Mouse (Mus musculus) left cerebral cortex, adult 2 months (tissue): ENCODE data around the gene Pycr2. TPM values are rescaled to one million over a fixed set of nuclear protein-coding genes. Genes with fewer than 3 reads are reported as not detected.

Experiments
- DNase-seq, 2 experiments: peaks; one replicate each; pipeline ENCODE4 v3.0.0; 2021 to 2022; ENCODE audit warnings: low spot score in 2 of 2, mixed read lengths in 1 of 2; ENCODE audit errors: extremely low spot score in 1 of 2
- H3K27ac ChIP-seq: fragments of 200-600 bp; 2 replicates; pipeline ENCODE4 v1.8.1; 2022
- H3K4me3 ChIP-seq: fragments of 200-600 bp; 2 replicates; pipeline ENCODE4 v1.8.1; 2022
- CTCF ChIP-seq: fragments of 200-600 bp; IDR thresholded peaks from 2 replicates; pipeline ENCODE4 v1.8.1; 2022; ENCODE audit warnings: antibody characterized with exemption, mild to moderate bottlenecking, moderate library complexity
- intact Hi-C: fragments of 180-260 bp; cut with DNase I; formaldehyde crosslinking; loops from one replicate; pipeline ENCODE4 v1.15.1; 2025
- total RNA-seq, 2 experiments: library from RNA; stranded (reverse); gene quantifications; 2 replicates each; pipeline ENCODE4 v1.2.3; 2021

Gene Pycr2
- total RNA-seq, 2 experiments from 2014 or later: 26.7 to 28.3 TPM

DNA sequence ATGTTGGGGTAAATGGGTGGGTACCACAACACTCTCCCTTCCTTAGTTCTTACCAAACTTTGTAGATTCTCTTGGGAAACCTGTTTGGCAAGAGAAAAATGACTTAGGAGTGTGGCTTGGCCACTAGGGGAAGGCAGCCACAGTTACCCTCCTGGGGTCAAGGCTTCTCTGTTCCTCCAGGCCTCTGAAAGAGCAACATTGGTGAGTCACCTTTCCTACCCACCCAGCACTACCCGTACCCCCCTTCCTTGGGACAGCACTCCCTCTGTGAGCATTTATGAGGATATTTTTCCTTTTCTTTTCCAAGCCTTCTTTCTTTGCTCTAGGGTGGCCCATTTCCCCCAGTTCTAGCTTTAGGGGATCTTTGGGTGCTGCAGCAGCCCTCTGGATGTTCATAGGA is 39.8 kb downstream of the Pycr2 start:
- intact Hi-C loops: no loop called here
- TF ChIP-seq CTCF: no peak; the same call in 1 of the 2 replicates
- Histone ChIP-seq H3K27ac (peak overlapping the region; percentile 47; the same call in 1 of the 2 replicates), H3K4me3 (no peak overlapping the region)
- DNase-seq: no peak

DNA sequence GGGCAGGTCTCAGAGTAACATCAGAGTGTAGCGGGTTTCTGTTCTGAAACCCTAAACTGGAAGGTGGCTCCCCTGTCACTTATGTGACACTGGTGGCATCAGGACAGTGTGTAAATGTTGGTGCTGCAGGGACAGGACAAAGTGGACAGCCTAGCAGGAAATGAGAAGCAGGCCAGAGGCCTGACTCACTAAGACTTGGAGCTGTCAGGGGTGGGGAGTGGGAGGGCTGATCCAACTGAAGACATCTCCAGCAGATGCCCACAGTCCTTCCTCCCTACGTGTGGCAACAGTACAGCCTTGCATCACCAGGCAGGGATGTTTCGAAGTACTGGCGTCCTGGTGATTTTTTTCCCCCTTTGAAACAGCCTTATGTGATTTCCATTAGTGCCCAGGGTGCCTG is 40.5 kb downstream of the Pycr2 start:
- intact Hi-C loops: no loop called here
- no peak overlapping the region for H3K4me3 ChIP-seq
- no peak for DNase-seq
- peak overlapping the region; percentile 47; the same call in 1 of the 2 replicates for H3K27ac ChIP-seq
- no peak for TF ChIP-seq CTCF

DNA sequence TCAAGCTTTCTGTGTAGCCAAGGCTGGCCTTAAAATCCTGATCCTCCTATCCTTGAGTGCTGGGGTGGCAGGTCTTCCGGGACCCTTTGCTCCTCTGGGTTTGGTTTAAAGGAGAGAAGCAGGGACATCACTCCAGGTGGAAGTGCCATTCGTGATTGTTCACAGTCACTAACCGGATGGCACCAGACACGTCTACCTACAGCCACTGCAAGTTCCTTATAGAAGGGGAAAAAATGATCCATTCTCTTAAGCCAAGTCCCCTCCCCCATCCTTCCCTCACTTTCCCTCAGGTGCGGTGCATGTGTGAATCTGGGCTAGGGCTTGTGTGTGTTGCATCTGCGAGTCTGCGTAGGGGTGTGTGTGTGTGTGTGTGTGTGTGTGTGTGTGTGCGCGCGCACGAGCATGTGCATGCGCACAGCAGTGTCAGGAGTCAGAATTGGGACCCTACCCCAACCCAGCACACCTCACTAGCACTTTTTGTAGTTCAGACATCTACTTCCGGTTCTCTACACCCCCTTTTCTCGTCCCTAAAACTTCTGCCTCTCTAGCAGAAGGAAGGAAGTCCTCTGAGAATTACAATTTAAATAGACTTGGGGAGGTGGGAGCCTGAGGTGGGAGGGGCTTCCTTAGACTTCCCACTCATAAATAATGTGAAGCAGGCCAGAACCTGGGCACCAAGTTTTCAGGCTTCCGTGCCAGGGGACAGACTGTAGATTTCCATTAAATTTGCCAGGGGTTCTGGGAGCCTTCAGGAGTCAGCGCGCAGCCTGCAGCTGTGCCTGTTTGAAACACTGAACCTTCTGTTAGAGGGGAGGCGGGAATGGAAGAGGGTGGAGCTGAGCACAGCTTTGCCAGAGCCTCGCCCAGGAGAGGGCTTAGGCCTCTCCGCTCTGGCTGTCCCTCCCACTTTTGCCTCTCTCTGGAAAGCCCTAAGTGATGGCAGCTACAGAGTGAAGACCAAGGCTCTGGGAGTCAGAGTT is 41.2 kb downstream of the Pycr2 start:
- Histone ChIP-seq H3K27ac (peak overlapping the region; percentile 47; the same call in 1 of the 2 replicates), H3K4me3 (no peak overlapping the region)
- TF ChIP-seq CTCF: no peak
- no peak for DNase-seq
- intact Hi-C loops: no loop called here

DNA sequence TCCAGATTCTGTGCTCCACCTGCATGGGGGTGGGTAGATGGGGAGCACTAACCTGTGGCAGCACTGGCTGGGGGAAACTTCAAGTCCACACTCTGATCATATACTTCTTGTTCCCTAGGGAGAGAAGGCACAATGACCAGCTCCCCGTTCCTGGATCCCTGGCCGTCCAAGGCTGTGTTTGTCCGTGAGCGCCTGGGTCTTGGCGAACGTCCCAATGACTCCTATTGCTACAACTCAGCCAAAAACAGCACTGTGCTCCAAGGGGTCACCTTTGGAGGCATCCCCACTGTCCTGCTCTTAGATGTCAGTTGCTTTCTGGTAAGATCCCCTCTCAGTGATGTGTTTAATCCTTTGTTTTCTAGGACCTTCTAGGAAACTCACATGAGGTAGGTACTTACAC is 42.4 kb downstream of the Pycr2 start:
- DNase-seq: no peak
- Histone ChIP-seq H3K27ac (peak overlapping the region; percentile 40; the same call in 1 of the 2 replicates), H3K4me3 (no peak overlapping the region)
- no peak for TF ChIP-seq CTCF
- intact Hi-C loops: no loop called here

DNA sequence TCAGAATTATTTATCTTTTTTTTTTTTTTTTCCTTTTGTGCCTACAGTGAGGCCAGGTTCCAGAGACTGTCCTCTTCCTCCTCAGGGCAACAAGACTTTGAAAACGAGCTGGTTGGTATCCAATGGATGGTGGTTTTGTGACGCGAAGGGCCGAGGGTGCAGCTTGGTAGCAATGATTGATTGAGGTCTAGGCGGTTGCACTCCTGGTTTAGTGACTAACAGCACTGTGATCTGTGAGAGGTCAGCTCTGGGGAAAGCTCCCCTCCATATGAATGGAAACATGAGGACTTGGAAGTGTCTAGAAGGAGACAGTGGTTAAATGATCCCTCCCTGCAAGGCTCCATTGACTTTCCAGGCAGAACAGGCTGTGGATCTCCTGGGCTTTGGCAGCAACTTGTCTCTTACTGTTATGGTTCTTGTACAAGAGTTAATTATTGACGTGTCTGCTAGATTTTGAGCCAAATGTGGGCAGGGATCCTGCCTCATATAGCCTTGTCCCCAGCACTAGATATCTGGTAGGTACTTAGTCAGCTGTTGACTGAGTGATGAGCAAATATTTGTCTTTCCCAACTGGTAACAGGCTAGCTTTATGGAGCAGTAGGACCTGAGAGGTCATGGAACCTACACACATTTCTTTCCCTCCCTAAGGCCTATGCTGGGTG is 48.1 kb downstream of the Pycr2 start:
- TF ChIP-seq CTCF: no peak
- intact Hi-C loops: no loop called here
- DNase-seq: no peak
- no peak overlapping the region for H3K27ac ChIP-seq
- no peak overlapping the region for H3K4me3 ChIP-seq

DNA sequence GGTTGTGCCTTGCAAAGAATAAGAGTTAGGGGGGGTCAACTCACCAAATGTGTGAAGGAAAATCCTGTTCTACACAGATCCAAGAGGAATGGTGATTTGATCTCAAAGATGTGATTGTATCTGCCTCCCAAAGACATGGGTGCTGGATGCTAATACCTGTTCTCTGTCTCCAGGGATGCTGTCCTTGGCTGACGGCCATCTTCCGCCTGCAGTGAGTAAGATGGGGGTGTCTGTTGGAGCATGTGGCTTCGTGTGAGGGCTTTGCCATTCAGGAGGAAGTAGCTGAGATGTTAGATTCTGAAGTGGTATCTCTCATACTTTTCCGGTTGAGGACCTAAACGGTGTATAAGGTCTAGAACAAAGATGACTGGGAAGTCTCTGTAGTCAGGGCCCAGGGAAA is 48.7 kb downstream of the Pycr2 start:
- no peak for TF ChIP-seq CTCF
- intact Hi-C loops: no loop called here
- no peak overlapping the region for H3K4me3 ChIP-seq

DNA sequence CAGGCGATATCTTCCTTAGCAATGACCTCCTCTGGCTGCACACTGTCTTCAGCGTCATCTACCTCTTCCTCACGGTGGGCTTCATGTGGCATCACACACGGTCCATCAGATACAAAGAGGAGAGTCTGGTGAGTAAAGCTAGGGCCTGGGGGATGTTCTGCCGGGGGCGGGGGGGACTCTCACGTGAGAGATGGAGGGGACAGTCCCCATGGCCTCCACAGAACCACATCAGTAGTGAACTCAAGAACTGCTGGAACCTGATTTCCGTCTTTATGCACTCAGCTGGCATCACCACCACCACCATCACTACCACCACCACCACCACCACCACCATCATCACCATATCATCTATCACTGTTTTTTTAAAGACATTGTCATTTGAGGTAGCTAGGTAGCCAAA is 52.3 kb downstream of the Pycr2 start:
- H3K4me3 ChIP-seq: no peak overlapping the region
- H3K27ac ChIP-seq: no peak overlapping the region
- TF ChIP-seq CTCF: no peak
- intact Hi-C loops: no loop called here
- DNase-seq: no peak

More for the DNA sequence above, 48.7 kb downstream of the Pycr2 start:
- H3K27ac ChIP-seq: no peak overlapping the region
- DNase-seq: no peak

DNA sequence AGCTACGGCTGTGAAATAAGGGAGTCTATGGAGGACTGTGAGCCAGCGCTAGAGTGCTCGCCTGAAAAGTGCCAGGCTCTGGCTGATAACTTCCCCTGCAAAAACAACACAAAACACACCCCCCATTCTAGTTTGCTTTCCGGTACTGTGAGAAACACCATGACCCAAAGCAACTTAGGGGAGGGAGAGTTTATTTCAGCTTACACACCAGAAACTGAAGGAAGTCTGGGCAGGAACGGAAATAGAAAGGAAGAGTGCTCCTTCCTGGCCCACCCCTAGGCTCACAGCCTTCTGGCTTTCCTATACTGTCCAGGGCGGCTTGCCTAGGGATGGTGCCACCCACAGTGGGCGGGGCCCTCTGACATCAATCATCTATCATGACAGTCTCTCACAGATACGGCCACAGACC is 52.9 kb downstream of the Pycr2 start:
- intact Hi-C loops: no loop called here
- Histone ChIP-seq H3K27ac (no peak overlapping the region), H3K4me3 (no peak overlapping the region)
- DNase-seq: no peak
- TF ChIP-seq CTCF: no peak

Other genes starting within 250 kb of the Pycr2 start
- gene Mixl1, start 207.3 kb upstream of the Pycr2 start, total RNA-seq: not detected
- gene Acbd3, start 178.2 kb upstream of the Pycr2 start, total RNA-seq: 10 to 100 TPM; 35.0 to 35.3 TPM
- gene H3f3a, start 90.3 kb upstream of the Pycr2 start, total RNA-seq: 100 to 1,000 TPM; 261 to 262 TPM
- 10 to 100 TPM; 23.4 to 24.5 TPM for gene Sde2, start 53.2 kb upstream of the Pycr2 start, total RNA-seq
- under 1 TPM; 0.61 to 0.84 TPM for gene Lefty2, start 11.2 kb upstream of the Pycr2 start, total RNA-seq
- gene Lefty1, start 30.7 kb downstream of the Pycr2 start, total RNA-seq: under 1 TPM in 1 of 2 experiments, not detected in 1; 0.77 TPM
- 10 to 100 TPM; 15.4 to 16.3 TPM for gene Tmem63a, start 38.1 kb downstream of the Pycr2 start, total RNA-seq
- 10 to 100 TPM; 29.5 to 32.1 TPM for gene Ephx1, start 116.6 kb downstream of the Pycr2 start, total RNA-seq
- gene 9130409I23Rik, start 146.9 kb downstream of the Pycr2 start, total RNA-seq: not detected
- 10 to 100 TPM; 34.4 to 36.5 TPM for gene Nvl, start 239.9 kb downstream of the Pycr2 start, total RNA-seq
- gene Cnih4, start 240.4 kb downstream of the Pycr2 start, total RNA-seq: 10 to 100 TPM; 27.3 to 29.0 TPM